Mouse (Mus musculus) myocyte (in vitro differentiated cells): ENCODE data around the gene Baiap2. TPM values are rescaled to one million over a fixed set of nuclear protein-coding genes. Genes with fewer than 3 reads are reported as not detected.

ENCODE experiments used
- H3K27me3 ChIP-seq: one replicate; pipeline ENCODE4 v1.6.1; 2011; ENCODE audit not compliant: control insufficient read depth, insufficient read depth, insufficient read length
- H3K36me3 ChIP-seq: one replicate; pipeline ENCODE4 v1.6.1; 2011; ENCODE audit not compliant: control insufficient read depth, insufficient read depth
- H3K4me2 ChIP-seq: one replicate; pipeline ENCODE4 v1.6.1; 2011; ENCODE audit warnings: low read depth, control low read depth
- H3K4me3 ChIP-seq: one replicate; pipeline ENCODE4 v1.5.1; 2011; ENCODE audit warnings: mild to moderate bottlenecking, control low read depth, moderate library complexity
- H3K79me2 ChIP-seq: one replicate; pipeline ENCODE4 v1.6.1; 2011; ENCODE audit not compliant: control insufficient read depth, insufficient read depth
- H3ac ChIP-seq: one replicate; pipeline ENCODE4 v1.6.1; 2011; ENCODE audit not compliant: control insufficient read depth, insufficient read length
- CEBPB ChIP-seq: IDR thresholded peaks from 2 replicates; pipeline ENCODE4 v1.6.1; 2011; ENCODE audit warnings: mild to moderate bottlenecking, moderate library complexity; ENCODE audit not compliant: poor library complexity, insufficient read depth, severe bottlenecking
- E2F4 ChIP-seq: IDR thresholded peaks from one replicate; pipeline ENCODE4 v1.6.1; 2011; ENCODE audit warnings: mild to moderate bottlenecking, control low read depth, moderate library complexity; ENCODE audit not compliant: insufficient read depth
- MAX ChIP-seq: IDR thresholded peaks from one replicate; pipeline ENCODE4 v1.6.1; 2011; ENCODE audit warnings: low read depth, mild to moderate bottlenecking, control low read depth
- MYOD1 ChIP-seq, 3 experiments: IDR thresholded peaks; one replicate each; pipeline ENCODE4 v1.6.1; 2011; ENCODE audit warnings: control low read depth in 2 of 3, low read depth in 2 of 3, mild to moderate bottlenecking in 2 of 3, moderate library complexity in 1 of 3; ENCODE audit not compliant: insufficient read length in 2 of 3, control insufficient read depth in 1 of 3
- MYOG ChIP-seq, 3 experiments: IDR thresholded peaks; one replicate each; pipeline ENCODE4 v1.6.1; 2011; ENCODE audit warnings: control low read depth in 2 of 3, low read depth in 2 of 3, mild to moderate bottlenecking in 2 of 3; ENCODE audit not compliant: insufficient read length in 2 of 3, control insufficient read depth in 1 of 3, insufficient read depth in 1 of 3
- POLR2A ChIP-seq: IDR thresholded peaks from one replicate; pipeline ENCODE4 v1.6.1; 2011; ENCODE audit warnings: low read depth, mild to moderate bottlenecking, control low read depth, moderate library complexity; ENCODE audit not compliant: insufficient read length
- POLR2AphosphoS2 ChIP-seq: IDR thresholded peaks from one replicate; pipeline ENCODE4 v1.6.1; 2011; ENCODE audit warnings: low read depth, control low read depth; ENCODE audit not compliant: insufficient read length
- REST ChIP-seq: IDR thresholded peaks from one replicate; pipeline ENCODE4 v1.6.1; 2011; ENCODE audit warnings: mild to moderate bottlenecking, control low read depth, moderate library complexity; ENCODE audit not compliant: insufficient read depth, insufficient read length
- SRF ChIP-seq: IDR thresholded peaks from one replicate; pipeline ENCODE4 v1.6.1; 2011; ENCODE audit warnings: low read depth; ENCODE audit not compliant: control insufficient read depth, insufficient read length
- TCF12 ChIP-seq: IDR thresholded peaks from one replicate; pipeline ENCODE4 v1.6.1; 2011; ENCODE audit warnings: mild to moderate bottlenecking, control low read depth; ENCODE audit not compliant: poor library complexity, insufficient read depth, severe bottlenecking
- TCF3 ChIP-seq: IDR thresholded peaks from one replicate; pipeline ENCODE4 v1.6.1; 2011; ENCODE audit warnings: low read depth, control low read depth; ENCODE audit not compliant: insufficient read length
- USF1 ChIP-seq: IDR thresholded peaks from one replicate; pipeline ENCODE4 v1.6.1; 2011; ENCODE audit warnings: low read depth, mild to moderate bottlenecking, control low read depth, moderate library complexity
- polyA plus RNA-seq: library from polyadenylated mRNA; unstranded; fragments of >200 nt; fragmentation: generic; extraction: Trizol; gene quantifications from one replicate; pipeline ENCODE4 v1.2.1, GENCODE M21; 2012; ENCODE audit warnings: missing spikeins

The Baiap2 gene
- polyA plus RNA-seq: 23.0 TPM

DNA sequence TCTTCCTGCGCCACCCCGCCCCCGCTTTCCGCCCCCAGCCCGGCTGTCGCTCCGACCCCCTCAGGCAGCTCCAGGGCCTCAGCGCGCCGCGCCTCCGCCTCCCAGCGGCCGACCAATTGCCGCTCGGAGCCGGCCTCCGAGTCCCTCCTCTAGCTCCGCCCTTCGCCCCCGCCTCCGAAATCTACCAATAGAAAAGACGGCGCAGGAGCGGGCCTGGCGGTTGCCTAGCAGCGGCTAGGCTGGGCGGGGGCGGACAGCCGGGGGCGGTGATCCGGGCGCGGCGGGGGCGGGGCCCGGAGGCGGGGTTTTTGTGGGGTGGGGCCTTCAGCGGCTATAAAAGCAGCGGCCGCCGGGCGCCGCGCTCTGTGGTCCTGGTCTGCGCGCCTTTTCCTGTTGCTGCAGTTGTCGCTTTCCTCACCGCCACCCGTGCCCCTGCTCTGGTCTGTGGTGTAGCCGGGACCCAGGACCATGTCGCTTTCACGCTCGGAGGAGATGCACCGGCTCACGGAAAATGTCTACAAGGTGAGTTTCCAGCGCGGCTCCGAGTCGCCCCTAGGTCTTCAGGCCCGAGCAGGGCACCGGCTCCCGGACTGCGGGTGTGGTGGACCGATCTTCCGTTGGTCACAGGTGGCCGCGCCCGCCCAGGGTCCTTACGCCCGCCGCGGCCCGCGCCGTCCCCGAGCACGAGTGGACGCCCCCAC is at the start of gene Baiap2:
Baiap2 (plus strand) TSS at position 37 of the 701 bp plus-strand sequence.
- no peaks in the 10 kb centered on the region for H3K36me3 ChIP-seq
- TF ChIP-seq CEBPB: no peak
- TF ChIP-seq TCF12: no peak
- TF ChIP-seq TCF3: peak; percentile 4
- TF ChIP-seq MYOG (IDR thresholded peaks at IDR 0.05; ENCODE audit: control insufficient read depth in 1 of 3, insufficient read depth in 1 of 3, insufficient read length in 2 of 3, low read depth in 2 of 3): peak in 2 of 3 experiments; percentile 27 to 36
- TF ChIP-seq SRF: no peak
- TF ChIP-seq MAX: no peak
- TF ChIP-seq POLR2A: peak; percentile 97
- TF ChIP-seq E2F4: peak; percentile 15
- TF ChIP-seq MYOD1 (IDR thresholded peaks at IDR 0.05; ENCODE audit: control insufficient read depth in 1 of 3, insufficient read length in 2 of 3, low read depth in 2 of 3): peak in 2 of 3 experiments; percentile 11 to 78
- peak; percentile 99 for TF ChIP-seq POLR2AphosphoS2
- no peak for TF ChIP-seq USF1
- peak; percentile 37 for TF ChIP-seq REST
- H3K27me3 ChIP-seq: no peaks in the 10 kb centered on the region
- H3K4me3 ChIP-seq: peak within 1 kb of the TSS; percentile 47
- peak within 1 kb of the TSS; percentile 83 for H3K4me2 ChIP-seq
- H3ac ChIP-seq: peak within 1 kb of the TSS; percentile 51
- H3K79me2 ChIP-seq: peaks cover 49% of the 10 kb centered on the region

DNA sequence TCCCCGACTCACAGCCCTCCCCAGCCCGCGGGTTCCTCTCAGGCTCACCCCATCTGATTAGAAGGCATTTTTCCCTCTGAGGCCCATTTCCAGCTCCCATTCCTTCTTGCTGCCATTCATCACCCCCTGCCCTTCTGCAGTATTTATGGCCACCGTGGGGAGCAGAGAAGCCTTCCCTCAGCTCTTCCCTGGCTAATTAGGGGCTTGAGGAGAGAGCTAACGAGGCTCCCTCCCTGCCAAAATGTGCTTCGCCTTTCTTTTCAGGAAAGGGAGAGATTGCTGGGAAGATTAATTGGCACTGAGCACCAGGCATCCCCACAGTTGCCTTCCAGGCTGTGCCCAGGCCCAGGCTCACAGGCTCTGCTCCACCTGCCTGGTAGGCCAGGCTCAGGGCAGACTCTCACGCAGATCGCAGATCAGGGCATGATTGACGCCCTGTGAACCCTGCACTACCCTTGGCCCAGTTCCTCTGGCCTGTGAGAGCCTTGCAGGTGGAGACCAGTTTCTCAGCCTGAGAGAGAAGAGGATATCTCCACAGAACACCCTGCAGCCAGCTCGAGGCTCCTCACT is 48.8 kb upstream of the Baiap2 start:
- H3K36me3 ChIP-seq: peaks cover 46% of the 10 kb centered on the region
- no peak overlapping the region for H3K4me3 ChIP-seq
- no peaks in the 10 kb centered on the region for H3K27me3 ChIP-seq
- no peak overlapping the region for H3ac ChIP-seq
- peak in 1 of 3 experiments; percentile 8 for TF ChIP-seq MYOD1 (IDR thresholded peaks at IDR 0.05; ENCODE audit: control insufficient read depth in 1 of 3, insufficient read length in 2 of 3, low read depth in 2 of 3)
- TF ChIP-seq CEBPB: no peak
- H3K4me2 ChIP-seq: no peak overlapping the region
- H3K79me2 ChIP-seq: no peaks in the 10 kb centered on the region

DNA sequence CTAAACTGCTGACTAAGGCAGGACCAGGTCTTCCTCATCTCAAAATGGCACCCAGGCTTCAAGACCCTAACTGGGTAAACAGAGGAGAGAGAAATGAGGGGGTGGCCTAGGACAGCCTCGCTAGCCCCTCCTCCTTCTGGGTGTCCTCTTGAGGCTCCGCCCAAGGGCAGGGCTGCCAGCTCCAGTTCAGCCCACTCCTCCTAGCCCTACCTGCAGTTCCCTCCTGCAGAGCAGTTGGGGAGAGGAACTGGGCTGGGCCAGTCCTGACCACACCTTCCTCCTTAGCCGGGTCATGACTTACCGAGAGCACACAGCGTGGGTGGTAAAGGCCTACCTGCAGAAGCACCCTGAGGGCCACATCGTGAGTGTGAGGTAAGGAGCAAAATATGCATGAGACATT is 47.9 kb upstream of the Baiap2 start:
- TF ChIP-seq REST (no peak), MYOG (IDR thresholded peaks at IDR 0.05; ENCODE audit: control insufficient read depth in 1 of 3, insufficient read depth in 1 of 3, insufficient read length in 2 of 3, low read depth in 2 of 3) (no peak)
- Histone ChIP-seq H3K4me2 (no peak overlapping the region), H3K4me3 (no peak overlapping the region), H3K36me3 (peaks cover 46% of the 10 kb centered on the region), H3K27me3 (no peaks in the 10 kb centered on the region), H3ac (no peak overlapping the region), H3K79me2 (no peaks in the 10 kb centered on the region)

DNA sequence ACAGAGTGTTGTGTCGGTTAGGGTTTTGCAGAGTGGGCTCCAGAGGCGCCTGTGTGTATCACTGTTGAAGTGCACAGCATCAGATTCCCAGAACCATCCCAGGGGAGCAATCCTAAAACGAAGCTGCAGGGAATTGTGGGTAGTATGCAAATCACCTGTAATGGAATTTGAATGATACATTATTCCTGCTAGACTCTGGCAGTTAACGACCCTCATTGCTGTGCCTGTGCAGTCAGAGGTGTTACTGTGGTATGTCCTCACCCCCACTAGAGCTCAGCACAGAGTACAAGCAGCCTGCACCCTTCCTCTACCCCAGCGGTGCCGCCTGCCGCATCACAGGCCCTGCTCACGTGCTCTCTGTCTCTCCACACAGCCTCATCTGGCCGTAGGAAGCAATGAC is 45.5 kb upstream of the Baiap2 start:
- H3K36me3 ChIP-seq: peaks cover 33% of the 10 kb centered on the region
- no peak overlapping the region for H3K4me3 ChIP-seq
- no peak overlapping the region for H3ac ChIP-seq
- no peak for TF ChIP-seq TCF3
- TF ChIP-seq MAX: no peak
- no peak for TF ChIP-seq MYOG (IDR thresholded peaks at IDR 0.05; ENCODE audit: control insufficient read depth in 1 of 3, insufficient read depth in 1 of 3, insufficient read length in 2 of 3, low read depth in 2 of 3)
- TF ChIP-seq POLR2A: no peak
- TF ChIP-seq CEBPB: no peak
- no peak for TF ChIP-seq REST
- no peak for TF ChIP-seq POLR2AphosphoS2
- no peak for TF ChIP-seq USF1
- no peak for TF ChIP-seq TCF12
- TF ChIP-seq MYOD1 (IDR thresholded peaks at IDR 0.05; ENCODE audit: control insufficient read depth in 1 of 3, insufficient read length in 2 of 3, low read depth in 2 of 3): no peak
- TF ChIP-seq SRF: no peak
- no peak for TF ChIP-seq E2F4
- H3K4me2 ChIP-seq: no peak overlapping the region
- H3K27me3 ChIP-seq: no peaks in the 10 kb centered on the region
- no peaks in the 10 kb centered on the region for H3K79me2 ChIP-seq

DNA sequence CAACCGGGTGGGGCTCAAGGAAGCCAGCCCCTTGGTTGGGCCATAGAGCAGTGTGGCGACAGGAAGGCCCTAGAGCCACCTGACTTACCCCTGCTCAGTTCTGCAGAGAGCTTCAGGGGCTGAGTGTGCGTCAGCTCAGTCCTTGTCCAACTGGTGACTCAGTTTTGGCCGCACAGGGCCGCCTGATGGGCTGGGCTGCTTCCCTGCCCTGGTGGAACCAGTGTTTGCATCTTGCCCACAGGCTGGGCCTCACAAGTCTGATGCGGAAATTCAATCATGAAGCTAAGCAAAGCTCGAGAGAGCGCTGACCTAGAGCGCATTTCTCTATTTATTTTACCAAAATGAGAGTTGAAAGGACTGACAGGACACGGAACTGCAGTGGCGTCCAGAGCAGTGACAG is 43.6 kb upstream of the Baiap2 start:
- TF ChIP-seq TCF3 (no peak), MAX (no peak), CEBPB (no peak), E2F4 (no peak), MYOD1 (IDR thresholded peaks at IDR 0.05; ENCODE audit: control insufficient read depth in 1 of 3, insufficient read length in 2 of 3, low read depth in 2 of 3) (no peak), POLR2AphosphoS2 (no peak), USF1 (no peak)
- Histone ChIP-seq H3K27me3 (no peaks in the 10 kb centered on the region), H3K36me3 (peaks cover 22% of the 10 kb centered on the region), H3K4me3 (no peak overlapping the region), H3K4me2 (no peak overlapping the region), H3ac (no peak overlapping the region), H3K79me2 (no peaks in the 10 kb centered on the region)
